Mouse (Mus musculus): Measurements from ENCODE around the gene Psmd6. TPM values are rescaled to one million over a fixed set of nuclear protein-coding genes. Genes with fewer than 3 reads are reported as not detected.

Psmd6 gene
- polyA plus RNA-seq, 1 experiment = 86.8 TPM

- Histone ChIP-seq H3K4me1 (ENCODE audit: control insufficient read depth, insufficient read depth, low read length) (peaks cover 1% of the 10 kb centered on the region; the same call in 1 of the 2 replicates), H3K27ac (ENCODE audit: insufficient read depth, low read length) (peak overlapping the region; percentile 60), H3K4me3 (ENCODE audit: insufficient read depth, low read length) (no peak overlapping the region)
- TF ChIP-seq CTCF (IDR thresholded peaks at IDR 0.05; ENCODE audit: extremely low read depth, insufficient read depth, low read length) = no peak
These were observed 52.9 kb downstream of the Psmd6 start for GRCm38 (mm10) chr14:14067648-14068472.

- no peak overlapping the region for H3K27ac ChIP-seq (ENCODE audit: insufficient read depth, low read length)
- no peak for TF ChIP-seq CTCF (IDR thresholded peaks at IDR 0.05; ENCODE audit: extremely low read depth, insufficient read depth, low read length)
- no peak for TF ChIP-seq POLR2A (IDR thresholded peaks at IDR 0.05; ENCODE audit: extremely low read depth, insufficient read depth, low read length)
- peaks cover 1% of the 10 kb centered on the region; the same call in 1 of the 2 replicates for H3K4me1 ChIP-seq (ENCODE audit: control insufficient read depth, insufficient read depth, low read length)
- no peak overlapping the region for H3K4me3 ChIP-seq (ENCODE audit: insufficient read depth, low read length)
These were observed 54.5 kb downstream of the Psmd6 start for GRCm38 (mm10) chr14:14066241-14066640.

- no peak for TF ChIP-seq CTCF (IDR thresholded peaks at IDR 0.05; ENCODE audit: extremely low read depth, insufficient read depth, low read length)
- TF ChIP-seq POLR2A (IDR thresholded peaks at IDR 0.05; ENCODE audit: extremely low read depth, insufficient read depth, low read length) = no peak
- Histone ChIP-seq H3K4me1 (ENCODE audit: control insufficient read depth, insufficient read depth, low read length) (peaks cover under 1% of the 10 kb centered on the region; the same call in 1 of the 2 replicates), H3K27ac (ENCODE audit: insufficient read depth, low read length) (peak overlapping the region; percentile 34; the same call in 1 of the 2 replicates), H3K4me3 (ENCODE audit: insufficient read depth, low read length) (no peak overlapping the region)
These were observed 55.7 kb downstream of the Psmd6 start for GRCm38 (mm10) chr14:14065142-14065498.

- TF ChIP-seq CTCF (IDR thresholded peaks at IDR 0.05; ENCODE audit: extremely low read depth, insufficient read depth, low read length) (no peak), POLR2A (IDR thresholded peaks at IDR 0.05; ENCODE audit: extremely low read depth, insufficient read depth, low read length) (no peak)
- Histone ChIP-seq H3K27ac (ENCODE audit: insufficient read depth, low read length) (peak overlapping the region; percentile 34; the same call in 1 of the 2 replicates), H3K4me3 (ENCODE audit: insufficient read depth, low read length) (no peak overlapping the region), H3K4me1 (ENCODE audit: control insufficient read depth, insufficient read depth, low read length) (no peaks in the 10 kb centered on the region; the same call in 1 of the 2 replicates)
These were observed 56.2 kb downstream of the Psmd6 start for GRCm38 (mm10) chr14:14064486-14065141.

- H3K4me1 ChIP-seq (ENCODE audit: control insufficient read depth, insufficient read depth, low read length) = no peaks in the 10 kb centered on the region; the same call in 1 of the 2 replicates
- no peak overlapping the region for H3K4me3 ChIP-seq (ENCODE audit: insufficient read depth, low read length)
- TF ChIP-seq POLR2A (IDR thresholded peaks at IDR 0.05; ENCODE audit: extremely low read depth, insufficient read depth, low read length) (no peak), CTCF (IDR thresholded peaks at IDR 0.05; ENCODE audit: extremely low read depth, insufficient read depth, low read length) (no peak)
- H3K27ac ChIP-seq (ENCODE audit: insufficient read depth, low read length) = no peak overlapping the region
These were observed 57.4 kb downstream of the Psmd6 start for GRCm38 (mm10) chr14:14063382-14063781.

- H3K4me3 ChIP-seq (ENCODE audit: insufficient read depth, low read length) = no peak overlapping the region
- no peak for TF ChIP-seq POLR2A (IDR thresholded peaks at IDR 0.05; ENCODE audit: extremely low read depth, insufficient read depth, low read length)
- no peak for TF ChIP-seq CTCF (IDR thresholded peaks at IDR 0.05; ENCODE audit: extremely low read depth, insufficient read depth, low read length)
- H3K27ac ChIP-seq (ENCODE audit: insufficient read depth, low read length) = no peak overlapping the region
- no peaks in the 10 kb centered on the region; the same call in 1 of the 2 replicates for H3K4me1 ChIP-seq (ENCODE audit: control insufficient read depth, insufficient read depth, low read length)
These were observed 58.1 kb downstream of the Psmd6 start for GRCm38 (mm10) chr14:14062531-14063245.

Other genes starting within 250 kb of the Psmd6 start
- not detected in 2 replicates for gene Gm281, start 206.5 kb downstream of the Psmd6 start, polyA plus RNA-seq (2012; rRNA removed)
- gene Atxn7, start 159.5 kb downstream of the Psmd6 start, polyA plus RNA-seq (2012; rRNA removed) = 26.0 and 28.5 TPM in 2 replicates
- gene Thoc7, start 159.1 kb downstream of the Psmd6 start, polyA plus RNA-seq (2012; rRNA removed) = 82.4 and 85.8 TPM in 2 replicates
- not detected in 2 replicates for gene Olfr720, start 65.9 kb upstream of the Psmd6 start, polyA plus RNA-seq (2012; rRNA removed)
- gene Olfr31, start 201.8 kb upstream of the Psmd6 start, polyA plus RNA-seq (2012; rRNA removed) = not detected in 2 replicates
- gene Il3ra, start 225.3 kb upstream of the Psmd6 start, polyA plus RNA-seq (2012; rRNA removed) = 7.2 and 8.0 TPM in 2 replicates